In genomic region chr6:28262198-28262621, GRCm38 (mm10) we compare ENCODE assay signal across 8 mouse cellular contexts.
DNase-seq lines count a peak whose midpoint lies in the region; ATAC-seq and TF ChIP-seq lines count a peak whose summit lies in the region.

No protein-coding gene starts in this region.

- peak overlapping the region; percentile 97 for H3K4me2 ChIP-seq in forebrain, embryonic 13.5 days
- peak overlapping the region; percentile 85 for H3K4me2 ChIP-seq in limb, embryonic 15.5 days

- intact Hi-C loops in heart, adult 2 months (cut with DNase I): loop anchor here (5.0 kb wide), 2 partner anchors 160 to 220 kb away; partner anchors contain the start of gene Arf5
- intact Hi-C loops in heart, postnatal 10 days (cut with DNase I): loop anchor here (5.0 kb wide), 2 partner anchors 160 to 195 kb away; partner anchors contain the start of gene Arf5

- TF ChIP-seq CTCF in heart, adult 2 months (IDR thresholded peaks at IDR 0.05): no peak

- WGBS in heart, adult 2 months: under 1% methylated on average over 28 of the region's 29 CpGs
- WGBS in forebrain, embryonic 13.5 days: 2% methylated on average over 10 of the region's 29 CpGs
- WGBS in limb, embryonic 15.5 days: under 1% methylated on average over 28 of the region's 29 CpGs

- H3K4me1 ChIP-seq in heart, adult 2 months (ENCODE audit: control insufficient read depth, insufficient read depth, low read length): peaks cover 2% of the 10 kb centered on the region
- peaks cover 14% of the 10 kb centered on the region for H3K4me1 ChIP-seq in forebrain, embryonic 13.5 days
- peaks cover 11% of the 10 kb centered on the region for H3K4me1 ChIP-seq in limb, embryonic 15.5 days

- no peak for TF ChIP-seq EP300 in heart, adult 2 months (IDR thresholded peaks at IDR 0.05; ENCODE audit: insufficient read depth, low read depth, low read length)

- H3K27me3 ChIP-seq in heart, adult 2 months (ENCODE audit: control insufficient read depth, insufficient read depth, low read length): no peaks in the 10 kb centered on the region
- H3K27me3 ChIP-seq in forebrain, embryonic 13.5 days: peaks cover 9% of the 10 kb centered on the region; the same call in 1 of the 2 replicates
- H3K27me3 ChIP-seq in limb, embryonic 15.5 days: no peaks in the 10 kb centered on the region

- H3K9me3 ChIP-seq in forebrain, embryonic 13.5 days (replicated peaks): no peaks in the 10 kb centered on the region
- H3K9me3 ChIP-seq in limb, embryonic 15.5 days: no peaks in the 10 kb centered on the region

- peak; percentile 78; the same call in 1 of the 2 replicates for ATAC-seq in forebrain, embryonic 13.5 days
- peak; percentile 76 for ATAC-seq in limb, embryonic 15.5 days (ENCODE audit: insufficient number of reproducible peaks, low FRiP score, low TSS enrichment, low read depth)

- peak; percentile 52 for TF ChIP-seq POLR2A in heart, adult 2 months (IDR thresholded peaks at IDR 0.05; ENCODE audit: insufficient read depth, low read depth, low read length)

- peak overlapping the region; percentile 89 for H3K9ac ChIP-seq in heart, adult 2 months (ENCODE audit: low read depth, low read length)
- peak overlapping the region; percentile 80 for H3K9ac ChIP-seq in forebrain, embryonic 13.5 days
- peak overlapping the region; percentile 66 for H3K9ac ChIP-seq in limb, embryonic 15.5 days

- H3K36me3 ChIP-seq in heart, adult 2 months (ENCODE audit: control insufficient read depth, insufficient read depth, low read length): peaks cover 5% of the 10 kb centered on the region
- peaks cover 6% of the 10 kb centered on the region; the same call in 1 of the 2 replicates for H3K36me3 ChIP-seq in forebrain, embryonic 13.5 days (ENCODE audit: poor library complexity, severe bottlenecking)
- H3K36me3 ChIP-seq in limb, embryonic 15.5 days: peaks cover 9% of the 10 kb centered on the region; the same call in 1 of the 2 replicates

- peak overlapping the region; percentile 90 for H3K4me3 ChIP-seq in heart, adult 2 months
- H3K4me3 ChIP-seq in forebrain, embryonic 13.5 days: peak overlapping the region; percentile 88
- peak overlapping the region; percentile 96 for H3K4me3 ChIP-seq in limb, embryonic 15.5 days

- no peaks in the 10 kb centered on the region for H3K79me2 ChIP-seq in heart, adult 2 months (replicated peaks; ENCODE audit: control insufficient read depth, insufficient read depth, low read length)

- H3K27ac ChIP-seq in heart, adult 2 months: peak overlapping the region; percentile 93
- peak overlapping the region; percentile 76 for H3K27ac ChIP-seq in forebrain, embryonic 13.5 days
- peak overlapping the region; percentile 88 for H3K27ac ChIP-seq in limb, embryonic 15.5 days

- DNase-seq in heart, adult 2 months: no peak
- no peak for DNase-seq in heart, postnatal 10 days
- peak; percentile 60 for DNase-seq in ES-CJ7 (ENCODE audit: low read depth, low spot score)
- peak; percentile 29 for DNase-seq in skeletal muscle tissue, adult 2 months (ENCODE audit: low read depth, low spot score)
- no peak for DNase-seq in ovary, postnatal 10 days (ENCODE audit: low spot score)
- no peak for DNase-seq in ovary, postnatal 36 days (ENCODE audit: low spot score)

Comparison
In these comparisons a context has a peak if more than half of its experiments do, and no peak if none do; other contexts are left out.
1. DNase-seq: peak in ES-CJ7 (single experiment) and skeletal muscle tissue, adult 2 months (single experiment); none in heart, adult 2 months (0 of 2), heart, postnatal 10 days (0 of 2), ovary, postnatal 10 days (single experiment) and ovary, postnatal 36 days (single experiment).
2. Peak in every context shown above with its lines, with median percentiles within 50 percentile points of each other: H3K27ac ChIP-seq, H3K4me3 ChIP-seq and H3K9ac ChIP-seq.